Mouse (Mus musculus) spleen, adult 10 weeks (tissue): Measurements from ENCODE around the gene Lilra6. TPM values are rescaled to one million over a fixed set of nuclear protein-coding genes. Genes with fewer than 3 reads are reported as not detected.

Experiments
- polyA plus RNA-seq: library from polyadenylated mRNA; stranded (reverse); fragments of 350-450 nt; fragmentation: Illumina TruSeq; extraction: RNeasy Lipid Tissue Mini Kit (QIAGEN cat#74804); gene quantifications from one replicate; pipeline ENCODE4 v1.2.3, GENCODE M21; 2015; ENCODE audit warnings: low replicate concordance; ENCODE audit not compliant: insufficient read depth

The Lilra6 gene
- polyA plus RNA-seq: 14.6 TPM

GRCm38 (mm10) chr7:3915387-3915786 lies at the start of gene Lilra6:
Gene Lilra6 (minus strand): TSS chr7:3915503.

GRCm38 (mm10) chr7:3898036-3898590 lies 17.2 kb downstream of the Lilra6 start, which contains the start of gene Gm14548:
Gene Gm14548 (minus strand): TSS chr7:3898120.

Other genes starting within 250 kb of the Lilra6 start
- gene Leng1, start 249.7 kb downstream of the Lilra6 start, polyA plus RNA-seq: 7.1 TPM
- gene Tmc4, start 237.9 kb downstream of the Lilra6 start, polyA plus RNA-seq: 16.0 TPM
- 8.9 TPM for gene Tsen34, start 222.6 kb downstream of the Lilra6 start, polyA plus RNA-seq
- gene Mboat7, start 222.0 kb downstream of the Lilra6 start, polyA plus RNA-seq: 44.1 TPM
- 949 TPM for gene Rps9, start 211.5 kb downstream of the Lilra6 start, polyA plus RNA-seq
- 136 TPM for gene Pirb, start 195.1 kb downstream of the Lilra6 start, polyA plus RNA-seq
- 8.1 TPM for gene Gm15448, start 89.8 kb downstream of the Lilra6 start, polyA plus RNA-seq
- 51.2 TPM for gene Pira2, start 70.5 kb downstream of the Lilra6 start, polyA plus RNA-seq
- 9.4 TPM for gene Gm14548, start 17.4 kb downstream of the Lilra6 start, polyA plus RNA-seq
- gene Lair1, start 147.7 kb upstream of the Lilra6 start, polyA plus RNA-seq: 54.3 TPM
- 0.36 TPM for gene Ttyh1, start 203.9 kb upstream of the Lilra6 start, polyA plus RNA-seq
- 127 TPM for gene Leng8, start 221.5 kb upstream of the Lilra6 start, polyA plus RNA-seq
- 3.8 TPM for gene Leng9, start 234.9 kb upstream of the Lilra6 start, polyA plus RNA-seq
- gene Cdc42ep5, start 249.4 kb upstream of the Lilra6 start, polyA plus RNA-seq: 1.5 TPM